Comparison of ENCODE assay signal across 21 mouse cellular contexts in genomic region chr12:109022181-109022691, GRCm38 (mm10). TPM values are rescaled to one million over a fixed set of nuclear protein-coding genes. Genes with fewer than 3 reads are reported as not detected.
DNase-seq lines count a peak whose midpoint lies in the region; ATAC-seq and TF ChIP-seq lines count a peak whose summit lies in the region.
"Had no signal": no experiment of that assay in that cellular context is flagged by ENCODE, and none has a peak within 500 bp of the region (broad histone marks: within the 10 kb centered on the region; RNA-seq: fewer than 3 reads in every experiment).

No protein-coding gene starts in this region.

- WGBS in kidney, postnatal 0 days, result 35% methylated on average over 10 of the region's 10 CpGs
- WGBS in kidney, adult 2 months, result 61% methylated on average over 10 of the region's 10 CpGs

- no peaks in the 10 kb centered on the region for H3K9me3 ChIP-seq in kidney, postnatal 0 days (replicated peaks; ENCODE audit: low read length)
- H3K9me3 ChIP-seq: embryonic facial prominence, embryonic 15.5 days; forebrain, embryonic 10.5 days; heart, embryonic 13.5 days; limb, embryonic 15.5 days; midbrain, embryonic 12.5 days had no signal

- ATAC-seq in kidney, postnatal 0 days (replicated peaks; ENCODE audit: low FRiP score, low read depth), result no peak
- ATAC-seq: CD4-positive, CD25-positive, alpha-beta regulatory T cell, adult 4 months; intestine, postnatal 0 days had no signal

- no peak overlapping the region for H3K9ac ChIP-seq in kidney, postnatal 0 days (ENCODE audit: low read depth, low read length)
- H3K9ac ChIP-seq: embryonic facial prominence, embryonic 15.5 days; heart, embryonic 13.5 days; limb, embryonic 15.5 days; midbrain, embryonic 12.5 days had no signal

- no peak overlapping the region for H3K4me3 ChIP-seq in kidney, postnatal 0 days (replicated peaks; ENCODE audit: low read depth, low read length)
- no peak overlapping the region for H3K4me3 ChIP-seq in kidney, adult 2 months (ENCODE audit: insufficient read depth, low read depth, low read length)
- H3K4me3 ChIP-seq: embryonic facial prominence, embryonic 15.5 days; forebrain, embryonic 10.5 days; heart, embryonic 13.5 days; limb, embryonic 15.5 days; midbrain, embryonic 12.5 days had no signal

- peak; percentile 11 for DNase-seq in adrenal gland, postnatal 25 days
- DNase-seq in adrenal gland, postnatal 36 days, result no peak
- DNase-seq in kidney, postnatal 0 days (ENCODE audit: low spot score), result peak; percentile 81
- no peak for DNase-seq in kidney, adult 2 months
- DNase-seq in brain, adult 2 months (ENCODE audit: low read depth, low spot score), result peak; percentile 98
- peak; percentile 98 for DNase-seq in cerebellum, adult 9-10 months
- no peak for DNase-seq in embryo, embryonic 11 days
- DNase-seq in layer of hippocampus, postnatal 10 days (ENCODE audit: low spot score in 2 of 2), result no peak
- DNase-seq: heart, adult 11 months; heart, postnatal 4 days; lung, postnatal 4 days; retina, postnatal 1 day; thymus, postnatal 36 days had no signal

- 0 out of 2 replicates have a peak, but pooled peaks cover 5% of the 10 kb centered on the region for H3K36me3 ChIP-seq in kidney, postnatal 0 days (ENCODE audit: insufficient read depth, low read length)
- H3K36me3 ChIP-seq in kidney, adult 2 months (ENCODE audit: control insufficient read depth, insufficient read depth, low read length), result no peaks in the 10 kb centered on the region
- H3K36me3 ChIP-seq: midbrain, embryonic 12.5 days had no signal

- no peak for TF ChIP-seq CTCF in kidney, postnatal 0 days (IDR thresholded peaks at IDR 0.05; ENCODE audit: low read depth)
- no peak for TF ChIP-seq CTCF in kidney, adult 2 months (conservative IDR thresholded peaks at IDR 0.05; ENCODE audit: insufficient read depth, insufficient read length, low read depth, low read length)

- no peaks in the 10 kb centered on the region for H3K4me1 ChIP-seq in kidney, postnatal 0 days (replicated peaks; ENCODE audit: insufficient read depth, low read length)
- H3K4me1 ChIP-seq in kidney, adult 2 months (ENCODE audit: control insufficient read depth, insufficient read depth, low read length), result no peaks in the 10 kb centered on the region
- H3K4me1 ChIP-seq: embryonic facial prominence, embryonic 15.5 days; forebrain, embryonic 10.5 days; heart, embryonic 13.5 days; midbrain, embryonic 12.5 days had no signal

- no peak for TF ChIP-seq POLR2A in kidney, adult 2 months (IDR thresholded peaks at IDR 0.05; ENCODE audit: low read depth, low read length)

- no peak overlapping the region for H3K27ac ChIP-seq in kidney, postnatal 0 days
- no peak overlapping the region for H3K27ac ChIP-seq in kidney, adult 2 months (ENCODE audit: insufficient read depth, low read depth, low read length)
- H3K27ac ChIP-seq: embryonic facial prominence, embryonic 15.5 days; forebrain, embryonic 10.5 days; heart, embryonic 13.5 days; limb, embryonic 15.5 days; midbrain, embryonic 12.5 days had no signal

- H3K4me2 ChIP-seq in kidney, postnatal 0 days (ENCODE audit: low read length), result no peak overlapping the region
- H3K4me2 ChIP-seq: embryonic facial prominence, embryonic 15.5 days; heart, embryonic 13.5 days; limb, embryonic 15.5 days; midbrain, embryonic 12.5 days had no signal

- no peaks in the 10 kb centered on the region for H3K27me3 ChIP-seq in kidney, postnatal 0 days (ENCODE audit: insufficient read depth, low read length)
- H3K27me3 ChIP-seq in kidney, adult 2 months (replicated peaks; ENCODE audit: control insufficient read depth, insufficient read depth, low read length), result no peaks in the 10 kb centered on the region
- H3K27me3 ChIP-seq: embryonic facial prominence, embryonic 15.5 days; heart, embryonic 13.5 days; midbrain, embryonic 12.5 days had no signal

RNA-seq across cellular contexts. Expression of gene Begain, which starts 45.8 kb away (rescaled TPM):
- total RNA-seq in adrenal gland, postnatal 25 days (2021), result 2.5 and 4.3 TPM in 2 replicates
- total RNA-seq in adrenal gland, postnatal 36 days (2021), result 1 to 10 TPM; 2.9 to 4.0 TPM
- polyA plus RNA-seq in kidney, postnatal 0 days (2015; fragmentation: Nextera tagmentation; extraction: Ambion mirVana), result 3.0 and 3.2 TPM in 2 replicates
- polyA plus RNA-seq in kidney, adult 2 months (2012; rRNA removed), result 0.54 and 0.56 TPM in 2 replicates
- total RNA-seq in layer of hippocampus, postnatal 10 days (2021), result 100 to 1,000 TPM; 164 to 176 TPM
- total RNA-seq: G1E had no signal
- polyA plus RNA-seq: G1E had no signal

Comparison
In these comparisons a context has a peak if more than half of its experiments do, and no peak if none do; other contexts are left out.
1. DNase-seq: peak in adrenal gland, postnatal 25 days (single experiment), kidney, postnatal 0 days (single experiment), brain, adult 2 months (single experiment) and cerebellum, adult 9-10 months (single experiment); none in adrenal gland, postnatal 36 days (0 of 2), kidney, adult 2 months (single experiment), embryo, embryonic 11 days (single experiment) and layer of hippocampus, postnatal 10 days (0 of 2).
2. RNA of gene Begain, which starts 45.8 kb away (total RNA-seq): 164 to 176 TPM in layer of hippocampus, postnatal 10 days; 2.5 to 4.3 TPM in adrenal gland, postnatal 25 days and 2.9 to 4.0 TPM in adrenal gland, postnatal 36 days; every median in the first group is over 10 times any median in the second.